Mouse (Mus musculus): ENCODE data around the gene Irak4. TPM values are rescaled to one million over a fixed set of nuclear protein-coding genes. Genes with fewer than 3 reads are reported as not detected.

The Irak4 gene
- polyA plus RNA-seq, 1 experiment = 1.5 TPM

DNA sequence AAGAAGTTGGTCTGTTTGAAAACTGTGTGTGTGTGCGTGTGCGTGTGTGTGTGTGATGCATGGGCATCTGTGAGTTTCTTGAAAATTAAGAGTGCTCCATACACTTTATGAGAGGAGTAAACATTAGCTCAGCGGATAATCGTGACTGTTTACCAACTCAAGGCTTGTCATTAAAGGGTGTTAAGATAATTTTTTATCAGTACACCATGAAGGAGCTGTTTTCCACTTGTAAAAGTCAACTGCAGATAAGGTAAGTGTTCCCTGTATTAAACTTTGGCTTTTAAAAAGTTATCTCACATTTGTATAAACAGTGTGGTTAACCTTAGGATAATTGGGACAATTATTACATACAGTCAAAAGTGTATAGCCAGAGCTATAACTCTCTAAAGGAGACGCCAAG lies 11.1 kb upstream of the Irak4 start:
- TF ChIP-seq CTCF (IDR thresholded peaks at IDR 0.05; ENCODE audit: borderline replicate concordance, extremely low read depth, insufficient read depth, insufficient read length) = no peak
- TF ChIP-seq POLR2A (IDR thresholded peaks at IDR 0.05; ENCODE audit: borderline replicate concordance, extremely low read depth, insufficient read depth, insufficient read length, poor library complexity, severe bottlenecking) = no peak
- no peak for DNase-seq (ENCODE audit: low read depth)

GRCm38 (mm10) chr15:94532956-94533355 lies 10.5 kb upstream of the Irak4 start:
- no peak for DNase-seq (ENCODE audit: low read depth)

GRCm38 (mm10) chr15:94535521-94535920 lies 7.9 kb upstream of the Irak4 start:
- TF ChIP-seq POLR2A (IDR thresholded peaks at IDR 0.05; ENCODE audit: borderline replicate concordance, extremely low read depth, insufficient read depth, insufficient read length, poor library complexity, severe bottlenecking) = no peak
- TF ChIP-seq CTCF (IDR thresholded peaks at IDR 0.05; ENCODE audit: borderline replicate concordance, extremely low read depth, insufficient read depth, insufficient read length) = no peak
- no peak for DNase-seq (ENCODE audit: low read depth)

More at GRCm38 (mm10) chr15:94532956-94533355, 10.5 kb upstream of the Irak4 start:
- no peak for TF ChIP-seq CTCF (IDR thresholded peaks at IDR 0.05; ENCODE audit: borderline replicate concordance, extremely low read depth, insufficient read depth, insufficient read length)
- no peak for TF ChIP-seq POLR2A (IDR thresholded peaks at IDR 0.05; ENCODE audit: borderline replicate concordance, extremely low read depth, insufficient read depth, insufficient read length, poor library complexity, severe bottlenecking)

- DNase-seq (ENCODE audit: low read depth) = no peak
- TF ChIP-seq CTCF (IDR thresholded peaks at IDR 0.05; ENCODE audit: borderline replicate concordance, extremely low read depth, insufficient read depth, insufficient read length) (no peak), POLR2A (IDR thresholded peaks at IDR 0.05; ENCODE audit: borderline replicate concordance, extremely low read depth, insufficient read depth, insufficient read length, poor library complexity, severe bottlenecking) (no peak)
Observed at GRCm38 (mm10) chr15:94539296-94539695, 4.1 kb upstream of the Irak4 start.

- TF ChIP-seq POLR2A (IDR thresholded peaks at IDR 0.05; ENCODE audit: borderline replicate concordance, extremely low read depth, insufficient read depth, insufficient read length, poor library complexity, severe bottlenecking) (no peak), CTCF (IDR thresholded peaks at IDR 0.05; ENCODE audit: borderline replicate concordance, extremely low read depth, insufficient read depth, insufficient read length) (no peak)
- no peak for DNase-seq (ENCODE audit: low read depth)
Observed at GRCm38 (mm10) chr15:94542567-94543408, 655 bp upstream of the Irak4 start.

DNA sequence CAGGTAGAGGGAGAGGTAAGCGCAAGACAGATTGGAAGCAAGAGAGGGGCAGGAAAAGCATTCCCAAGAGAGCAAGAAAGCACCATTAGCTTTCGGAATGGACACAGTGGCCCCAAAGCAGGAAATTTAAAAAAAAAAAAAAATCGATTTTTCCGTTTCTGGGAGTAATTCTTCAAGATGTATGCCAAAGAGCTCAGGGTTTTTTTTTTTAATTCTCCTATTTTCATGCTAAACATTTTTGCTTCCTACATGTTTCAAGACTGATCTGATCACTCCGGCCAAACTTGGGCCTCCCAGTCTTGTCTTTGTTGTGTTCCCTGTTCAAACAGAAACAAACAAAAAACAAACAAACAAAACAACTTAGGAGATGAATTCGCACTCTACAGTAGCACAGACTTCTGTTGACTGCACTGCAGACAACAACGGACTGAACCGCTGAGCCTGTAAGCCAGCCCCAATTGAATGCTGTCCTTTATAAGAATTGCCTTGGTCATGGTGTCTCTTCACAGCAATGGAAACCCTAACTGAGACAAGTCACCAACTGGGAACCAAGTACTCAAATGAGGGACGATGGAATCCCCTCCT lies 701 bp downstream of the Irak4 start:
- no peak for DNase-seq (ENCODE audit: low read depth)
- TF ChIP-seq POLR2A (IDR thresholded peaks at IDR 0.05; ENCODE audit: borderline replicate concordance, extremely low read depth, insufficient read depth, insufficient read length, poor library complexity, severe bottlenecking) = no peak
- TF ChIP-seq CTCF (IDR thresholded peaks at IDR 0.05; ENCODE audit: borderline replicate concordance, extremely low read depth, insufficient read depth, insufficient read length) = no peak

- TF ChIP-seq CTCF (IDR thresholded peaks at IDR 0.05; ENCODE audit: borderline replicate concordance, extremely low read depth, insufficient read depth, insufficient read length) (no peak), POLR2A (IDR thresholded peaks at IDR 0.05; ENCODE audit: borderline replicate concordance, extremely low read depth, insufficient read depth, insufficient read length, poor library complexity, severe bottlenecking) (no peak)
- DNase-seq (ENCODE audit: low read depth) = no peak
Observed at GRCm38 (mm10) chr15:94544844-94545243, 1.4 kb downstream of the Irak4 start.

- DNase-seq (ENCODE audit: low read depth) = no peak
- TF ChIP-seq CTCF (IDR thresholded peaks at IDR 0.05; ENCODE audit: borderline replicate concordance, extremely low read depth, insufficient read depth, insufficient read length) (no peak), POLR2A (IDR thresholded peaks at IDR 0.05; ENCODE audit: borderline replicate concordance, extremely low read depth, insufficient read depth, insufficient read length, poor library complexity, severe bottlenecking) (no peak)
Observed at GRCm38 (mm10) chr15:94553536-94553935, 10.1 kb downstream of the Irak4 start.

- peak; percentile 90 for DNase-seq (ENCODE audit: low read depth)
- TF ChIP-seq CTCF (IDR thresholded peaks at IDR 0.05; ENCODE audit: borderline replicate concordance, extremely low read depth, insufficient read depth, insufficient read length) = peak; percentile 97
- TF ChIP-seq POLR2A (IDR thresholded peaks at IDR 0.05; ENCODE audit: borderline replicate concordance, extremely low read depth, insufficient read depth, insufficient read length, poor library complexity, severe bottlenecking) = no peak
Observed at GRCm38 (mm10) chr15:94557442-94557841, 14.0 kb downstream of the Irak4 start.

- DNase-seq (ENCODE audit: low read depth) = no peak
- TF ChIP-seq CTCF (IDR thresholded peaks at IDR 0.05; ENCODE audit: borderline replicate concordance, extremely low read depth, insufficient read depth, insufficient read length) (no peak), POLR2A (IDR thresholded peaks at IDR 0.05; ENCODE audit: borderline replicate concordance, extremely low read depth, insufficient read depth, insufficient read length, poor library complexity, severe bottlenecking) (no peak)
Observed at GRCm38 (mm10) chr15:94558895-94559656, 15.6 kb downstream of the Irak4 start.

GRCm38 (mm10) chr15:94564909-94565308 lies 21.5 kb downstream of the Irak4 start:
- no peak for DNase-seq (ENCODE audit: low read depth)
- TF ChIP-seq POLR2A (IDR thresholded peaks at IDR 0.05; ENCODE audit: borderline replicate concordance, extremely low read depth, insufficient read depth, insufficient read length, poor library complexity, severe bottlenecking) = no peak
- no peak for TF ChIP-seq CTCF (IDR thresholded peaks at IDR 0.05; ENCODE audit: borderline replicate concordance, extremely low read depth, insufficient read depth, insufficient read length)
